14 mouse cellular contexts compared by ENCODE assay signal in the genomic region with DNA sequence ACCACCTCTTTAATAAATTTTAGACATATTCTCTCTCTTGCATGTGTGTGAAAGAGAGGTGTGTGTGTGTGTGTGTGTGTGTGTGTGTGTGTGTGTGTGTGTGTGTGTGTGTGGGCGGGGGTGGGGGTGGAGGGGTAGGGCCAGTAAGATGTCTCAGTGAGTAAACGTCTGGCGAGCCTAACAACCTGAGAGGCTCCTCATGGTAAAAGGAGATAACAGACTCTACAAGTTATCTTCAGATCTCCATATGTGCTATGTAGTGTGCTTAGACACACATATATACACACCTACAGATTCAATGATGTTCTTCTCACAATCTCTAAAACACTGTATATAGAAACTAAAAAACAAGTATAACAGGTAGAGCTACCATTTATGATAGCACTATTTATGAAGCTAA.
"Had no signal": no experiment of that assay in that cellular context is flagged by ENCODE, and none has a peak within 500 bp of the region (broad histone marks: within the 10 kb centered on the region; RNA-seq: fewer than 3 reads in every experiment).

No protein-coding gene starts in this region.

- H3K9me3 ChIP-seq: limb, embryonic 13.5 days; midbrain, embryonic 15.5 days had no signal

- DNase-seq: kidney, adult 11 months; kidney, adult 9 months; kidney, postnatal 36 days; layer of hippocampus, adult 9-11 months; left cerebral cortex, postnatal 4 days; lung, adult 18-20 months; retina, postnatal 1 day; right cerebral cortex, postnatal 4 days; thymus, postnatal 14 days had no signal

- H3K4me2 ChIP-seq: limb, embryonic 13.5 days; midbrain, embryonic 11.5 days; midbrain, embryonic 15.5 days; neural tube, embryonic 13.5 days had no signal

- ATAC-seq: midbrain, embryonic 15.5 days had no signal

- H3K27ac ChIP-seq: kidney, postnatal 0 days; limb, embryonic 13.5 days; midbrain, embryonic 15.5 days; neural tube, embryonic 13.5 days had no signal

- H3K36me3 ChIP-seq: limb, embryonic 13.5 days; midbrain, embryonic 15.5 days; neural tube, embryonic 13.5 days had no signal

- H3K27me3 ChIP-seq: midbrain, embryonic 15.5 days had no signal

- H3K4me3 ChIP-seq: limb, embryonic 13.5 days; midbrain, embryonic 15.5 days; neural tube, embryonic 13.5 days had no signal

- H3K9ac ChIP-seq: limb, embryonic 13.5 days; midbrain, embryonic 15.5 days; neural tube, embryonic 13.5 days had no signal
